Mouse (Mus musculus) stomach, postnatal 0 days (tissue): ENCODE data around the gene Spata20. TPM values are rescaled to one million over a fixed set of nuclear protein-coding genes. Genes with fewer than 3 reads are reported as not detected.

Experiments
- ATAC-seq: fragments of 200-750 bp; cut with Nextera tagmentation; 2 replicates; pipeline ENCODE4 v1.8.0; 2017; ENCODE audit not compliant: low FRiP score, low TSS enrichment
- DNase-seq: peaks from one replicate; pipeline ENCODE4 v3.0.0-alpha.2; 2016; ENCODE audit warnings: low spot score
- H3K27ac ChIP-seq: fragments of 300-500 bp; sonication (generic); replicated peaks from 2 replicates; pipeline ENCODE4 v1.5.1; 2014; ENCODE audit warnings: mild to moderate bottlenecking, control low read depth
- H3K27me3 ChIP-seq: fragments of 300-500 bp; sonication (generic); 2 replicates; pipeline ENCODE4 v1.6.1; 2014; ENCODE audit warnings: low read length; ENCODE audit not compliant: control insufficient read depth, insufficient read depth
- H3K36me3 ChIP-seq: fragments of 300-500 bp; sonication (generic); 2 replicates; pipeline ENCODE4 v1.6.1; 2014; ENCODE audit warnings: low read length, mixed read lengths; ENCODE audit not compliant: control insufficient read depth, insufficient read depth
- H3K4me1 ChIP-seq: fragments of 300-500 bp; sonication (generic); replicated peaks from 2 replicates; pipeline ENCODE4 v1.6.1; 2014; ENCODE audit warnings: antibody characterized with exemption; ENCODE audit not compliant: control insufficient read depth, insufficient read depth
- H3K4me2 ChIP-seq: fragments of 300-500 bp; sonication (generic); replicated peaks from 2 replicates; pipeline ENCODE4 v1.6.1; 2014; ENCODE audit warnings: low read depth, mild to moderate bottlenecking, control low read depth, moderate library complexity
- H3K4me3 ChIP-seq: fragments of 300-500 bp; sonication (generic); 2 replicates; pipeline ENCODE4 v1.5.1; 2014; ENCODE audit warnings: low read depth, low read length, control low read depth
- H3K9ac ChIP-seq: fragments of 300-500 bp; sonication (generic); 2 replicates; pipeline ENCODE4 v1.6.1; 2014; ENCODE audit warnings: mild to moderate bottlenecking, low read length, control low read depth, mixed read lengths
- H3K9me3 ChIP-seq: fragments of 300-500 bp; sonication (generic); 2 replicates; pipeline ENCODE4 v1.6.1; 2016; ENCODE audit warnings: low read length; ENCODE audit not compliant: control insufficient read depth
- CTCF ChIP-seq: IDR thresholded peaks from 2 replicates; pipeline ENCODE4 v1.5.1; 2016; ENCODE audit warnings: antibody characterized with exemption, low read depth, mild to moderate bottlenecking, moderate library complexity
- EP300 ChIP-seq: optimal IDR thresholded peaks from 2 replicates; pipeline ENCODE3; 2016; ENCODE audit warnings: antibody characterized with exemption
- WGBS: fragments of 180-500 bp; shearing (Covaris S2); extraction: QIAGEN DNeasy Blood & Tissue Kit; methylation state at CpG from one replicate; pipeline ENCODE4 v1.1.7; 2014; 5-methylcytosine and 5-hydroxymethylcytosine counted together
- polyA plus RNA-seq: library from polyadenylated mRNA; unstranded; fragments of >200 nt; fragmentation: Nextera tagmentation; extraction: Ambion mirVana; gene quantifications from 2 replicates; pipeline ENCODE4 v1.2.1, GENCODE M21; 2015

Gene Spata20
- polyA plus RNA-seq, 1 experiment from 2014 or later: 0.18 TPM

- Histone ChIP-seq H3K4me3 (no peak overlapping the region), H3K27me3 (no peaks in the 10 kb centered on the region), H3K9me3 (no peaks in the 10 kb centered on the region), H3K36me3 (no peaks in the 10 kb centered on the region), H3K27ac (no peak overlapping the region), H3K9ac (no peak overlapping the region), H3K4me1 (no peaks in the 10 kb centered on the region; the same call in 1 of the 2 replicates), H3K4me2 (no peak overlapping the region)
- TF ChIP-seq CTCF (no peak), EP300 (no peak)
- ATAC-seq: no peak
- no peak for DNase-seq
- 58% methylated on average over 10 of the region's 10 CpGs for WGBS
These were observed 30.7 kb downstream of the Spata20 start for GRCm38 (mm10) chr11:94455161-94455820.

- ATAC-seq: no peak
- Histone ChIP-seq H3K9me3 (no peaks in the 10 kb centered on the region), H3K27me3 (no peaks in the 10 kb centered on the region), H3K9ac (no peak overlapping the region), H3K36me3 (no peaks in the 10 kb centered on the region), H3K27ac (no peak overlapping the region), H3K4me3 (no peak overlapping the region), H3K4me1 (no peaks in the 10 kb centered on the region; the same call in 1 of the 2 replicates), H3K4me2 (no peak overlapping the region)
- 66% methylated on average over 5 of the region's 5 CpGs for WGBS
- no peak for TF ChIP-seq CTCF
- no peak for TF ChIP-seq EP300
- no peak for DNase-seq
These were observed 31.2 kb downstream of the Spata20 start for GRCm38 (mm10) chr11:94454756-94455155.

- Histone ChIP-seq H3K4me3 (no peak overlapping the region), H3K9me3 (no peaks in the 10 kb centered on the region), H3K36me3 (no peaks in the 10 kb centered on the region), H3K27me3 (no peaks in the 10 kb centered on the region), H3K27ac (no peak overlapping the region), H3K9ac (no peak overlapping the region), H3K4me2 (no peak overlapping the region), H3K4me1 (no peaks in the 10 kb centered on the region; the same call in 1 of the 2 replicates)
- ATAC-seq (peak; percentile 31; the same call in 1 of the 2 replicates), DNase-seq (no peak)
- no peak for TF ChIP-seq EP300
- WGBS: 56% methylated on average over 12 of the region's 12 CpGs
These were observed 34.7 kb downstream of the Spata20 start for GRCm38 (mm10) chr11:94451091-94451773.

GRCm38 (mm10) chr11:94449886-94450285 is 36.1 kb downstream of the Spata20 start:
- Histone ChIP-seq H3K27me3 (no peaks in the 10 kb centered on the region), H3K4me2 (no peak overlapping the region), H3K4me1 (no peaks in the 10 kb centered on the region), H3K9ac (no peak overlapping the region), H3K4me3 (no peak overlapping the region), H3K9me3 (no peaks in the 10 kb centered on the region), H3K36me3 (no peaks in the 10 kb centered on the region), H3K27ac (no peak overlapping the region)
- no peak for TF ChIP-seq CTCF
- no peak for TF ChIP-seq EP300
- no peak for ATAC-seq
- 61% methylated on average over 5 of the region's 5 CpGs for WGBS
- no peak for DNase-seq

- Histone ChIP-seq H3K4me3 (no peak overlapping the region), H3K27ac (no peak overlapping the region), H3K4me1 (no peaks in the 10 kb centered on the region), H3K9me3 (no peaks in the 10 kb centered on the region), H3K27me3 (no peaks in the 10 kb centered on the region), H3K9ac (no peak overlapping the region), H3K4me2 (no peak overlapping the region), H3K36me3 (no peaks in the 10 kb centered on the region)
- ATAC-seq (no peak), DNase-seq (no peak)
- WGBS: 53% methylated on average over 8 of the region's 8 CpGs
- TF ChIP-seq CTCF (no peak), EP300 (no peak)
These were observed 36.7 kb downstream of the Spata20 start for GRCm38 (mm10) chr11:94449239-94449638.

- WGBS: 40% methylated on average over 3 of the region's 3 CpGs
- ATAC-seq (no peak), DNase-seq (no peak)
- Histone ChIP-seq H3K27ac (no peak overlapping the region), H3K4me2 (no peak overlapping the region), H3K9ac (no peak overlapping the region), H3K4me3 (no peak overlapping the region), H3K4me1 (no peaks in the 10 kb centered on the region), H3K36me3 (no peaks in the 10 kb centered on the region), H3K27me3 (no peaks in the 10 kb centered on the region), H3K9me3 (no peaks in the 10 kb centered on the region)
- TF ChIP-seq CTCF (no peak), EP300 (no peak)
These were observed 39.0 kb downstream of the Spata20 start for GRCm38 (mm10) chr11:94447017-94447416.
